Comparison of ENCODE assay signal across 18 mouse cellular contexts in genomic region chr2:167646411-167646810, GRCm38 (mm10). TPM values are rescaled to one million over a fixed set of nuclear protein-coding genes. Genes with fewer than 3 reads are reported as not detected.
A peak's percentile ranks its signal among the peaks of the same experiment; 100 is the strongest.
DNase-seq lines count a peak whose midpoint lies in the region; ATAC-seq lines count a peak whose summit lies in the region.
"Had no signal": no experiment of that assay in that cellular context is flagged by ENCODE, and none has a peak within 500 bp of the region (broad histone marks: within the 10 kb centered on the region; RNA-seq: fewer than 3 reads in every experiment).

No protein-coding gene starts in this region.

- no peak overlapping the region for H3K4me3 ChIP-seq in kidney, embryonic 15.5 days (replicated peaks)
- H3K4me3 ChIP-seq: embryonic facial prominence, embryonic 12.5 days; midbrain, embryonic 15.5 days had no signal

- H3K36me3 ChIP-seq in kidney, embryonic 15.5 days = peaks cover 56% of the 10 kb centered on the region

- H3K9me3 ChIP-seq in kidney, embryonic 15.5 days (replicated peaks) = no peaks in the 10 kb centered on the region
- H3K9me3 ChIP-seq: embryonic facial prominence, embryonic 12.5 days; midbrain, embryonic 15.5 days had no signal

- no peak overlapping the region for H3K9ac ChIP-seq in kidney, embryonic 15.5 days
- H3K9ac ChIP-seq: embryonic facial prominence, embryonic 12.5 days; midbrain, embryonic 15.5 days had no signal

- H3K27me3 ChIP-seq in kidney, embryonic 15.5 days = no peaks in the 10 kb centered on the region
- H3K27me3 ChIP-seq: CH12.LX; embryonic facial prominence, embryonic 12.5 days; midbrain, embryonic 15.5 days had no signal

- peak; percentile 37 to 58 for DNase-seq in kidney, postnatal 4 days
- DNase-seq in retina, embryonic 14.5 days (ENCODE audit: low spot score) = peak; percentile 14
- no peak for DNase-seq in retina, postnatal 1 day
- peak; percentile 64 for DNase-seq in ZHBTc4 (ENCODE audit: low read depth, low spot score)
- no peak for DNase-seq in adrenal gland, postnatal 36 days
- no peak for DNase-seq in cerebellum, postnatal 4 days (ENCODE audit: low spot score in 2 of 2)
- DNase-seq: adrenal gland, postnatal 10 days; cerebellum, adult 9-11 months; heart, adult 18-20 months; heart, postnatal 14 days; kidney, postnatal 14 days; thymus, adult 18-20 months had no signal

- H3K4me1 ChIP-seq in kidney, embryonic 15.5 days = no peaks in the 10 kb centered on the region
- H3K4me1 ChIP-seq: embryonic facial prominence, embryonic 12.5 days; midbrain, embryonic 15.5 days had no signal

- H3K4me2 ChIP-seq in kidney, embryonic 15.5 days = no peak overlapping the region
- H3K4me2 ChIP-seq: embryonic facial prominence, embryonic 12.5 days; midbrain, embryonic 15.5 days had no signal

- no peak; the same call in 1 of the 2 replicates for ATAC-seq in kidney, embryonic 15.5 days (replicated peaks; ENCODE audit: low FRiP score)
- ATAC-seq: midbrain, embryonic 15.5 days had no signal

- no peak overlapping the region for H3K27ac ChIP-seq in kidney, embryonic 15.5 days
- H3K27ac ChIP-seq: embryonic facial prominence, embryonic 12.5 days; macrophage; midbrain, embryonic 15.5 days had no signal

- WGBS in kidney, embryonic 15.5 days = 72% methylated on average over 4 of the region's 4 CpGs

RNA-seq across cellular contexts. Expression of gene Ube2v1, which starts 14.5 kb away (rescaled TPM):
- polyA plus RNA-seq in kidney, embryonic 15.5 days (2015; fragmentation: Nextera tagmentation; extraction: Ambion mirVana) = 284 and 313 TPM in 2 replicates
- total RNA-seq in adrenal gland, postnatal 36 days (2021) = 100 to 1,000 TPM; 195 to 197 TPM

RNA-seq across cellular contexts. Expression of gene Gm20431, which starts 14.9 kb away (rescaled TPM):
- 12.1 and 12.8 TPM in 2 replicates for polyA plus RNA-seq in kidney, embryonic 15.5 days (2015; fragmentation: Nextera tagmentation; extraction: Ambion mirVana)
- 10 to 100 TPM in 1 of 2 experiments, 1 to 10 TPM in 1; 8.9 to 25.9 TPM for total RNA-seq in adrenal gland, postnatal 36 days (2021)
- polyA plus RNA-seq: macrophage; neural tube, embryonic 11.5 days had no signal

RNA-seq across cellular contexts. Expression of gene Cebpb, which starts 42.3 kb away (rescaled TPM):
- 5.1 and 5.7 TPM in 2 replicates for polyA plus RNA-seq in kidney, embryonic 15.5 days (2015; fragmentation: Nextera tagmentation; extraction: Ambion mirVana)
- 100 to 1,000 TPM; 357 to 631 TPM for total RNA-seq in adrenal gland, postnatal 36 days (2021)

RNA-seq across cellular contexts. Expression of gene Tmem189, which starts 43.2 kb away (rescaled TPM):
- polyA plus RNA-seq in kidney, embryonic 15.5 days (2015; fragmentation: Nextera tagmentation; extraction: Ambion mirVana) = 47.3 and 48.1 TPM in 2 replicates
- 10 to 100 TPM; 27.2 to 34.3 TPM for total RNA-seq in adrenal gland, postnatal 36 days (2021)

Comparison
In these comparisons a context has a peak if more than half of its experiments do, and no peak if none do; other contexts are left out.
1. DNase-seq: peak in kidney, postnatal 4 days (2 of 2), retina, embryonic 14.5 days (single experiment) and ZHBTc4 (single experiment); none in retina, postnatal 1 day (single experiment), adrenal gland, postnatal 36 days (0 of 2) and cerebellum, postnatal 4 days (0 of 2).